ENCODE assay signal across 19 mouse cellular contexts in genomic region chr9:59991407-59991806, GRCm38 (mm10). TPM values are rescaled to one million over a fixed set of nuclear protein-coding genes. Genes with fewer than 3 reads are reported as not detected.
"Had no signal": no experiment of that assay in that cellular context is flagged by ENCODE, and none has a peak within 500 bp of the region (broad histone marks: within the 10 kb centered on the region; RNA-seq: fewer than 3 reads in every experiment).

No protein-coding gene starts in this region.

- H3K36me3 ChIP-seq: intestine, embryonic 15.5 days; midbrain, embryonic 13.5 days had no signal

- H3K27ac ChIP-seq: intestine, embryonic 15.5 days; layer of hippocampus, adult 2 months; liver, embryonic 14.5 days; midbrain, embryonic 13.5 days had no signal

- H3K9me3 ChIP-seq: intestine, embryonic 15.5 days; midbrain, embryonic 13.5 days had no signal

- H3K4me1 ChIP-seq: intestine, embryonic 15.5 days; midbrain, embryonic 13.5 days had no signal

- H3K27me3 ChIP-seq: intestine, embryonic 15.5 days; midbrain, embryonic 13.5 days had no signal

- H3K4me2 ChIP-seq: intestine, embryonic 15.5 days; midbrain, embryonic 13.5 days had no signal

- H3K4me3 ChIP-seq: intestine, embryonic 15.5 days; layer of hippocampus, adult 2 months; midbrain, embryonic 13.5 days had no signal

- H3K9ac ChIP-seq: intestine, embryonic 15.5 days; liver, embryonic 14.5 days; midbrain, embryonic 13.5 days had no signal

- ATAC-seq: intestine, embryonic 15.5 days; midbrain, embryonic 13.5 days had no signal

- DNase-seq: kidney, adult 18-20 months; kidney, postnatal 4 days; left cerebral cortex, postnatal 4 days; lung, adult 18-20 months; lung, postnatal 36 days; right cerebral cortex, postnatal 14 days; thymus, postnatal 36 days had no signal

RNA-seq across cellular contexts. Expression of gene Nr2e3, which starts 30.9 kb away (rescaled TPM):
- total RNA-seq: layer of hippocampus, adult 2 months; layer of hippocampus, postnatal 14 days; left cerebral cortex, adult 18-20 months; left cerebral cortex, postnatal 10 days; left cerebral cortex, postnatal 4 days; liver, adult 2 months; megakaryocyte progenitor cell, adult 5-6 weeks; midbrain, postnatal 0 days had no signal
- polyA plus RNA-seq: liver, adult 2 months; liver, embryonic 14.5 days; lung, embryonic 16.5 days; midbrain, embryonic 13.5 days; midbrain, postnatal 0 days; neural tube, embryonic 14.5 days had no signal
